Mouse (Mus musculus) heart, postnatal 0 days (tissue): ENCODE results near the gene Iqcc.

Experiments
- CTCF ChIP-seq: IDR thresholded peaks from 2 replicates; pipeline ENCODE4 v1.5.1; 2016; ENCODE audit warnings: antibody characterized with exemption, control low read depth, low read depth
- EP300 ChIP-seq: IDR thresholded peaks from 2 replicates; pipeline ENCODE4 v1.6.1; 2016; ENCODE audit warnings: antibody characterized with exemption, low read depth

DNA sequence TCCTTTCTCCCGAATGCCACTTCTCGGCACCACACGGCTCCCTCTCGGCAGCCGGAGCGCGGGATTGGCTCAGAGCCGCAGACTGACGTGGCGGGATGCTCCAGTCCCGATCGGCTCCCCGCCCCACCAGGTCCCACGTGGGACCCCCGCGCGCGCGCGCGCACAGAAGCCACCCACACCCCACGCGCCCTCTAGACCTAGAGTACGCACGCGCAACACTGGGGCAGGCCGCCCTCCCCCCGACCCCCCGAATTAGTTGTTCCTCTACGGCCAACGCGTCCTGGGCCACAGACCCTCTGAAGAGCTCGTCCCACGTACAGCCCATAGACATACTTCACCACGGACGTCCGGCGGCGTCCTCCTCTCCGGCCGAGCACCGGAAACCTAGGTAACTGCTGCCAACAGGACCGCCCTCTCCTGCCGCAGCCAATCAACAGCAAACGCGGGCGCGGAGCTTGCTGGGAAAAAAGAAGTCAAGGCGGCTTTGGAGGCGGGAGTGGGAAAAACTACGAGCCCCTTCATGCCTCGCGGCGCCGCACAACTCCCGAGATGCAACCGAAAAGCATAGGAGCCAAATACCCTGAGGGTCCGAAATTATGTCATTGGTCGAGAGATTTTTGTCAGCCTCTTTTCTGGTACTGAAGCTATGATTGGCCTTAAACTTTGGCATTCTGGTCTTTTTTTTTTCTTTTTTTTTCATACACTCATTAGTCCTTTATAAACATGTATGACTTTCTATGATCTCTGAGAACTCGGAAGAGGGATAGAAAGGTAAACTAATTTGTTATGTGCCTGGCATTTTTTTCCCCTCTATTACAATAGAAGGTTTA is 22.0 kb upstream of the Iqcc start, which contains the start of gene Txlna:
- no peak for TF ChIP-seq CTCF
- peak; percentile 44; the same call in 1 of the 2 replicates for TF ChIP-seq EP300
